Mouse (Mus musculus) small intestine, adult 2 months (tissue): ENCODE results near the gene Tmem239.

Source experiments
- CTCF ChIP-seq: fragments of 200-500 bp; IDR thresholded peaks from 2 replicates; pipeline ENCODE4 v1.5.1; 2012; ENCODE audit warnings: low read depth, mild to moderate bottlenecking, control low read depth, inconsistent platforms, low read length, moderate library complexity, mixed read lengths; ENCODE audit not compliant: insufficient replicate concordance, insufficient read length; ENCODE audit errors: extremely low read depth
- POLR2A ChIP-seq: fragments of 200-500 bp; IDR thresholded peaks from 2 replicates; pipeline ENCODE4 v1.6.1; 2012; ENCODE audit warnings: low read depth, mild to moderate bottlenecking, control low read depth, inconsistent platforms, low read length, moderate library complexity

- no peak for TF ChIP-seq CTCF
- TF ChIP-seq POLR2A: no peak
Measured at GRCm38 (mm10) chr2:130408194-130408593, 1.9 kb downstream of the Tmem239 start.
